Mouse (Mus musculus): ENCODE data around the gene Itpka. TPM values are rescaled to one million over a fixed set of nuclear protein-coding genes. Genes with fewer than 3 reads are reported as not detected.

The Itpka gene
- polyA plus RNA-seq, 1 experiment: 1.6 TPM

DNA sequence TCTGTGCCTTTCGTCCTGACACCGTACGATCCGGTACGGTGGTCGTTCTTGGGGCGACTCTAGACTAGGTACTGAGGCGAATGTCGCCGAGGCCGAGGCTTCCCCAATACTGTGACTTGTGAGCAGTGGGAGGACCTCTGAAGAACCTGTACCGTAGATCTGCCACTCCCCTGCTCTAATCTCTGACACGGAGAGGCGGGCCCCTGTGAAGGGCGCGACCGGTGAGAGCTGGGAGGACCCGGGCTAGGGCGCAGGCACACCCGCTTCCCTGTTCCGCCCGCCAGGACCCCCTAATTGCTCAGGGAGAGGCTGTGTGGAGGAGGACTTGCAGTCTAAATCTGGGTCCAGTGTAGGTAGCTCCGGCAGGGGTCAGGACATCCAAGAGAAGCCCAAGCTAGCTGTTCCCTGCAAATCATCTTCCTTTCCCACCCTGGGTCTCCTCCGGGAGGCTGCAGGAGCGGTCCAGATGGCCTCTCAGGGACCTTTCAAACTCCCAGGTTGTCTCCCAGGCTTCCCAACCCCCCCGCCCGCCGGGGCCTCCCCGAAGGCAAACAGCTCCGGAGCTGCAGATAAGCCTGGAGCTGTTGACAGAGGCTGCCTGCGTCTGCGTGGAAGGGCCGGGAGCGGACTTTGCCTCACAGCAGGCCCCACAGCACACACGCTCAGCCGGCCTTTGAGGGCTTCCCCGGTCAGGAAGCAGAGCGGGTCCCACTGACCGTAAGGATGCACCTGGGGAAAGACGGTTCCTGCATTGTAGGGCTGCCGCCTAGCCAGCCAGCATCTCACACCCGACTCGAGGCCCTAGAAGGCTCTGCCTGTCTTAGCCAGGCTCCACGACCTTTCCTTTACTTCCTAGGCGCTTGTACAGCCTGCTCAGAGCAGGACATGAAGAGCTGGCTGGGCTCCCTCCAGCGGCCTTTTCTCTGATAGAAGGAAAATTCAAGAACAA is 2.3 kb downstream of the Itpka start:
- Histone ChIP-seq H3K36me3 (ENCODE audit: control insufficient read depth, insufficient read depth, low read length, poor library complexity, severe bottlenecking) (no peaks in the 10 kb centered on the region), H3K27ac (ENCODE audit: insufficient read depth, low read length) (no peak overlapping the region), H3K4me1 (ENCODE audit: control insufficient read depth, insufficient read depth, low read length) (peaks cover 3% of the 10 kb centered on the region), H3K4me3 (ENCODE audit: low read depth, low read length) (peak overlapping the region; percentile 13), H3K27me3 (ENCODE audit: control insufficient read depth, insufficient read depth, low read length, poor library complexity, severe bottlenecking) (peaks cover 7% of the 10 kb centered on the region; the same call in 1 of the 2 replicates), H3K9ac (ENCODE audit: low read depth, poor library complexity, severe bottlenecking) (no peak overlapping the region), H3K9me3 (replicated peaks; ENCODE audit: control insufficient read depth, insufficient read depth, low read length, poor library complexity, severe bottlenecking) (no peaks in the 10 kb centered on the region)
- no peak for TF ChIP-seq POLR2A (IDR thresholded peaks at IDR 0.05; ENCODE audit: insufficient read depth, low read length)
- no peak for TF ChIP-seq CTCF (IDR thresholded peaks at IDR 0.05; ENCODE audit: low read depth, low read length)

DNA sequence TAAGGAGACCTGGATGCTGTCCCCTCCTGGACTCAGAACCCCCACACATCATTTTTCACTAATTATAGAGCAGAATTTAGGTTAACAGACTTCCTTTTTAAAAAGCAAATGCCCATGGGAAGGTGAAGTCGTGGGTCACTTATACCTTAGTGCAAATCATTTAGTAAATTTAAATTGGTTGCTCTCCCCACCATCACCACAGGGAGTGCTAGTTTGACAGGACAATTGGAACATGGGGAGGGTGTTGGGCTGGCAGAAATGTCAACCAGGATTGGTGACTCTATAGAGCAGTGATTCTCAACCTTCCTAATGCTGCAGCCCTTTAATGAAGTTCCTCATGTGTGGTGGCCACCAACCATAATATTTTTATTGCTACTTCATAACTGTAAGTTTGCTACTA is 3.1 kb downstream of the Itpka start:
- Histone ChIP-seq H3K27ac (ENCODE audit: insufficient read depth, low read length) (no peak overlapping the region), H3K4me3 (ENCODE audit: low read depth, low read length) (no peak overlapping the region), H3K27me3 (ENCODE audit: control insufficient read depth, insufficient read depth, low read length, poor library complexity, severe bottlenecking) (peaks cover 7% of the 10 kb centered on the region; the same call in 1 of the 2 replicates), H3K9me3 (replicated peaks; ENCODE audit: control insufficient read depth, insufficient read depth, low read length, poor library complexity, severe bottlenecking) (no peaks in the 10 kb centered on the region), H3K36me3 (ENCODE audit: control insufficient read depth, insufficient read depth, low read length, poor library complexity, severe bottlenecking) (no peaks in the 10 kb centered on the region), H3K9ac (ENCODE audit: low read depth, poor library complexity, severe bottlenecking) (no peak overlapping the region), H3K4me1 (ENCODE audit: control insufficient read depth, insufficient read depth, low read length) (peaks cover 3% of the 10 kb centered on the region)
- no peak for TF ChIP-seq POLR2A (IDR thresholded peaks at IDR 0.05; ENCODE audit: insufficient read depth, low read length)
- TF ChIP-seq EP300 (IDR thresholded peaks at IDR 0.05; ENCODE audit: insufficient read depth, low read depth, low read length): no peak
- no peak for TF ChIP-seq CTCF (IDR thresholded peaks at IDR 0.05; ENCODE audit: low read depth, low read length)

DNA sequence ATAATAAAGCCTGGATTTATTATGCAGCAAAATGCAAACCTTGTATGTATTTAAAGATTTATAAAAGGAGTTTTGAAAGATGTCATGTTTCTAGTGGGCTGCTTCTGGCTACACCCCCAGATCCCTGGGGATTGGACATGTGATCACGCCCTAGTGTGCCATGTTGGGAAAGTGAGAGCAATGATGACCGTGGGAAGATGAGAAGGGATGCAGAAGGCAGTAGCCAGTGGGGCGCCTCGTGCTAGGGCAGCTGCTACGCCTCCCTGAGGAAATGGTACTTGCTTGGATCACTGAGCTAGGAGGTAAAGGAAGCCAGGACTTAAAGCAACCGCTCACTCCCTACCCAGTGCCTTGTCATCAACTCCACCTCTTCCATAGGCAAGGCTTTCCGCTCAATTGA is 5.4 kb downstream of the Itpka start:
- Histone ChIP-seq H3K9ac (ENCODE audit: low read depth, poor library complexity, severe bottlenecking) (no peak overlapping the region), H3K27ac (ENCODE audit: insufficient read depth, low read length) (no peak overlapping the region), H3K36me3 (ENCODE audit: control insufficient read depth, insufficient read depth, low read length, poor library complexity, severe bottlenecking) (no peaks in the 10 kb centered on the region), H3K9me3 (replicated peaks; ENCODE audit: control insufficient read depth, insufficient read depth, low read length, poor library complexity, severe bottlenecking) (no peaks in the 10 kb centered on the region), H3K27me3 (ENCODE audit: control insufficient read depth, insufficient read depth, low read length, poor library complexity, severe bottlenecking) (peaks cover 7% of the 10 kb centered on the region; the same call in 1 of the 2 replicates), H3K4me3 (ENCODE audit: low read depth, low read length) (no peak overlapping the region), H3K4me1 (ENCODE audit: control insufficient read depth, insufficient read depth, low read length) (no peaks in the 10 kb centered on the region)
- TF ChIP-seq CTCF (IDR thresholded peaks at IDR 0.05; ENCODE audit: low read depth, low read length) (no peak), POLR2A (IDR thresholded peaks at IDR 0.05; ENCODE audit: insufficient read depth, low read length) (no peak), EP300 (IDR thresholded peaks at IDR 0.05; ENCODE audit: insufficient read depth, low read depth, low read length) (no peak)

DNA sequence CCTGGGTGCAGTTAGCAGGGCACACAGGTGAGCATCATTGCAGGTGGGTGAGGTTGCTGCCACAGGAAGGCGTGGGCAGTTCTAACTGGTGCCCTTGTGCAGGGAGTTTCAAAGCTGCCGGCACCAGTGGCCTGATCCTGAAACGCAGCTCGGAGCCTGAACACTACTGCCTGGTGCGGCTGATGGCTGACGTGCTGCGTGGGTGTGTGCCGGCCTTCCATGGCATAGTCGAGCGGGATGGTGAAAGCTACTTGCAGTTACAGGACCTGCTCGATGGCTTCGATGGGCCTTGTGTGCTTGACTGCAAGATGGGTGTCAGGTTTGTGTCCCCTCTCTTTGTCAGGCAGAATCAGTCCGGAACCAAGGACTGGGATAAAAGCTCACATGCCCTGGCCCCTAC is 7.1 kb downstream of the Itpka start:
- no peaks in the 10 kb centered on the region for H3K27me3 ChIP-seq (ENCODE audit: control insufficient read depth, insufficient read depth, low read length, poor library complexity, severe bottlenecking)
- no peak for TF ChIP-seq CTCF (IDR thresholded peaks at IDR 0.05; ENCODE audit: low read depth, low read length)
- TF ChIP-seq POLR2A (IDR thresholded peaks at IDR 0.05; ENCODE audit: insufficient read depth, low read length): no peak
- no peak for TF ChIP-seq EP300 (IDR thresholded peaks at IDR 0.05; ENCODE audit: insufficient read depth, low read depth, low read length)
- H3K36me3 ChIP-seq (ENCODE audit: control insufficient read depth, insufficient read depth, low read length, poor library complexity, severe bottlenecking): no peaks in the 10 kb centered on the region
- no peak overlapping the region for H3K9ac ChIP-seq (ENCODE audit: low read depth, poor library complexity, severe bottlenecking)
- no peaks in the 10 kb centered on the region for H3K9me3 ChIP-seq (replicated peaks; ENCODE audit: control insufficient read depth, insufficient read depth, low read length, poor library complexity, severe bottlenecking)
- H3K4me3 ChIP-seq (ENCODE audit: low read depth, low read length): no peak overlapping the region
- H3K27ac ChIP-seq (ENCODE audit: insufficient read depth, low read length): no peak overlapping the region
- H3K4me1 ChIP-seq (ENCODE audit: control insufficient read depth, insufficient read depth, low read length): no peaks in the 10 kb centered on the region

DNA sequence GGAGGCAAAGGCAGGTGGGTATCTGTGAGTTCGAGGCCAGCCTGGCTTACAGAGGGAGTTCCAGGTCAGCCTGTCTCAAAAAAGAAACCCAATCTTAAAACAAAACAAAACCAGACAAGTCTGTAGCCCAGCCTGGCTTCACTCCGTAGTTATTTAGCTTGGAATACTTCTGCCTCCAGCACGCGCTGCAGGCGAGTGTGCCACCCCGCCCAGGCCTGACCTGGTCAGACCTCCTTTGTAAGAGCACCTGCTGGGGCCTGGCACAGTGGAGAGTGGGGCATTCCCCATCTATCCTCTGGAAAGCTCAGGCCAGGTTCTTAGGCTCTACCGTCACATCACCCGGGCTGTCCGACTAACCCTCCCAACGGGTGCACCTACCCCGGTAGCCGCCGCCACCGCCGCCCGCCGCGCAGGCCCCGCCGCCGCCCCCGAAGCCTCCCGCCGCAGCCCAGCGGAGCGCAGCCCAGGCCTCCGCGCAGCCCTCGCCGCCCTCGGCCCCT is 15.5 kb downstream of the Itpka start:
- Histone ChIP-seq H3K27ac (ENCODE audit: insufficient read depth, low read length) (no peak overlapping the region), H3K4me1 (ENCODE audit: control insufficient read depth, insufficient read depth, low read length) (no peaks in the 10 kb centered on the region), H3K4me3 (ENCODE audit: low read depth, low read length) (peak overlapping the region; percentile 79), H3K27me3 (ENCODE audit: control insufficient read depth, insufficient read depth, low read length, poor library complexity, severe bottlenecking) (peaks cover 13% of the 10 kb centered on the region), H3K36me3 (ENCODE audit: control insufficient read depth, insufficient read depth, low read length, poor library complexity, severe bottlenecking) (no peaks in the 10 kb centered on the region), H3K9me3 (replicated peaks; ENCODE audit: control insufficient read depth, insufficient read depth, low read length, poor library complexity, severe bottlenecking) (no peaks in the 10 kb centered on the region), H3K9ac (ENCODE audit: low read depth, poor library complexity, severe bottlenecking) (peak overlapping the region; percentile 84)
- TF ChIP-seq EP300 (IDR thresholded peaks at IDR 0.05; ENCODE audit: insufficient read depth, low read depth, low read length): no peak
- TF ChIP-seq POLR2A (IDR thresholded peaks at IDR 0.05; ENCODE audit: insufficient read depth, low read length): no peak
- TF ChIP-seq CTCF (IDR thresholded peaks at IDR 0.05; ENCODE audit: low read depth, low read length): no peak

All from ES-Bruce4 (cell line).